ENCODE assay signal across 8 mouse cellular contexts in genomic region chr17:34122188-34122984, GRCm38 (mm10). TPM values are rescaled to one million over a fixed set of nuclear protein-coding genes. Genes with fewer than 3 reads are reported as not detected.
DNase-seq lines count a peak whose midpoint lies in the region; ATAC-seq lines count a peak whose summit lies in the region.

TSS of gene Brd2 (minus strand) at chr17:34122634.

- intact Hi-C loops in gastrocnemius, postnatal 36 days (cut with DNase I): no loop called here
- intact Hi-C loops in left cerebral cortex, postnatal 14 days (cut with DNase I): loop anchor here (5.0 kb wide), 1 partner anchor 470 kb away; the partner anchor contains the start of gene Pbx2

- peak within 1 kb of the TSS; percentile 92 for H3K4me3 ChIP-seq in intestine, embryonic 15.5 days (replicated peaks)

- peak; percentile 96 for DNase-seq in adrenal gland, adult 8-10 months
- peak; percentile 95 for DNase-seq in embryo, embryonic 11.5 days (ENCODE audit: low read depth, low spot score)
- DNase-seq in gastrocnemius, postnatal 36 days: peak; percentile 98
- DNase-seq in left cerebral cortex, postnatal 14 days (ENCODE audit: low spot score in 2 of 2): peak; percentile 95 to 97
- peak; percentile 97 for DNase-seq in right cerebral cortex, postnatal 14 days
- peak; percentile 98 for DNase-seq in urinary bladder, postnatal 25 days (ENCODE audit: low spot score)

- ATAC-seq in intestine, embryonic 15.5 days: peak; percentile 63
- peak; percentile 33 for ATAC-seq in megakaryocyte-erythroid progenitor cell, adult 5-6 weeks (replicated peaks; ENCODE audit: low FRiP score, low TSS enrichment, poor library complexity, severe bottlenecking)

- H3K36me3 ChIP-seq in intestine, embryonic 15.5 days: 0 out of 2 replicates have a peak, but pooled peaks cover 8% of the 10 kb centered on the region

- H3K27ac ChIP-seq in intestine, embryonic 15.5 days: peak within 1 kb of the TSS; percentile 100

- H3K9me3 ChIP-seq in intestine, embryonic 15.5 days: no peaks in the 10 kb centered on the region

- peaks cover 22% of the 10 kb centered on the region for H3K4me1 ChIP-seq in intestine, embryonic 15.5 days (replicated peaks)

- under 1% methylated on average over 57 of the region's 75 CpGs for WGBS in intestine, embryonic 15.5 days

- peak within 1 kb of the TSS; percentile 80 for H3K4me2 ChIP-seq in intestine, embryonic 15.5 days (replicated peaks)

- H3K27me3 ChIP-seq in intestine, embryonic 15.5 days (replicated peaks): no peaks in the 10 kb centered on the region

- H3K9ac ChIP-seq in intestine, embryonic 15.5 days: peak within 1 kb of the TSS; percentile 79

RNA-seq across cellular contexts. Expression of gene Brd2, which starts in this region (rescaled TPM):
- total RNA-seq in adrenal gland, adult 8-10 months (2022): 100 to 1,000 TPM; 185 to 240 (median 215) TPM
- 10 to 100 TPM; 63.2 to 74.1 TPM for total RNA-seq in gastrocnemius, postnatal 36 days (2021)
- 88.2 and 90.7 TPM in 2 replicates for polyA plus RNA-seq in intestine, embryonic 15.5 days (2015; fragmentation: Nextera tagmentation; extraction: Ambion mirVana)
- 100 to 1,000 TPM; 231 to 249 TPM for total RNA-seq in left cerebral cortex, postnatal 14 days (2021)
- 173 and 198 TPM in 2 replicates for total RNA-seq in megakaryocyte-erythroid progenitor cell, adult 5-6 weeks (2014; fragmentation: Nextera tagmentation)
- 312 and 511 TPM in 2 replicates for total RNA-seq in megakaryocyte-erythroid progenitor cell, adult 5-6 weeks (2017)

Comparison
In these comparisons a context has a peak if more than half of its experiments do, and no peak if none do; other contexts are left out.
1. Peak in every context shown above with its lines: DNase-seq, ATAC-seq, H3K4me3 ChIP-seq and H3K27ac ChIP-seq.